In genomic region chr14:22874584-22874983, GRCm38 (mm10) we compare ENCODE assay signal across 27 mouse cellular contexts.
"Had no signal": no experiment of that assay in that cellular context is flagged by ENCODE, and none has a peak within 500 bp of the region (broad histone marks: within the 10 kb centered on the region; RNA-seq: fewer than 3 reads in every experiment).

No protein-coding gene starts in this region.

- DNase-seq: cerebellum, adult 8-10 months; cerebellum, adult 9-10 months; cerebellum, adult 9-11 months; cerebellum, postnatal 14 days; cerebellum, postnatal 25 days; cerebellum, postnatal 36 days; embryo, embryonic 11 days; gastrocnemius, adult 2 months; gastrocnemius, postnatal 10 days; gastrocnemius, postnatal 14 days; gastrocnemius, postnatal 25 days; gastrocnemius, postnatal 36 days; heart, adult 11 months; heart, adult 18-20 months; heart, adult 2 months had no signal

- H3K4me1 ChIP-seq: embryonic facial prominence, embryonic 10.5 days; embryonic facial prominence, embryonic 12.5 days; embryonic facial prominence, embryonic 13.5 days; embryonic facial prominence, embryonic 15.5 days; forebrain, embryonic 12.5 days; forebrain, embryonic 13.5 days; forebrain, embryonic 15.5 days; heart, embryonic 10.5 days had no signal

- H3K9ac ChIP-seq: embryonic facial prominence, embryonic 12.5 days; embryonic facial prominence, embryonic 13.5 days; embryonic facial prominence, embryonic 15.5 days; forebrain, embryonic 12.5 days; forebrain, embryonic 13.5 days; forebrain, embryonic 15.5 days had no signal

- H3K36me3 ChIP-seq: embryonic facial prominence, embryonic 10.5 days; embryonic facial prominence, embryonic 12.5 days; embryonic facial prominence, embryonic 13.5 days; embryonic facial prominence, embryonic 15.5 days; forebrain, embryonic 10.5 days; forebrain, embryonic 12.5 days; forebrain, embryonic 15.5 days; heart, embryonic 10.5 days had no signal

- ATAC-seq: forebrain, embryonic 13.5 days; forebrain, embryonic 14.5 days; forebrain, embryonic 15.5 days; forebrain, embryonic 16.5 days had no signal

- H3K4me3 ChIP-seq: embryonic facial prominence, embryonic 10.5 days; embryonic facial prominence, embryonic 12.5 days; embryonic facial prominence, embryonic 13.5 days; embryonic facial prominence, embryonic 15.5 days; erythroblast, embryonic 14.5 days; forebrain, embryonic 10.5 days; forebrain, embryonic 12.5 days; forebrain, embryonic 13.5 days; forebrain, embryonic 15.5 days; gastrocnemius, adult 2 months; heart, adult 2 months; heart, embryonic 10.5 days had no signal

- H3K27me3 ChIP-seq: embryonic facial prominence, embryonic 12.5 days; embryonic facial prominence, embryonic 13.5 days; embryonic facial prominence, embryonic 15.5 days; forebrain, embryonic 12.5 days; forebrain, embryonic 13.5 days; forebrain, embryonic 15.5 days had no signal

- H3K27ac ChIP-seq: embryonic facial prominence, embryonic 10.5 days; embryonic facial prominence, embryonic 12.5 days; embryonic facial prominence, embryonic 13.5 days; embryonic facial prominence, embryonic 15.5 days; forebrain, embryonic 10.5 days; forebrain, embryonic 12.5 days; forebrain, embryonic 13.5 days; forebrain, embryonic 15.5 days; gastrocnemius, adult 2 months; heart, adult 2 months; heart, embryonic 10.5 days had no signal

- H3K9me3 ChIP-seq: embryonic facial prominence, embryonic 10.5 days; embryonic facial prominence, embryonic 12.5 days; embryonic facial prominence, embryonic 13.5 days; embryonic facial prominence, embryonic 15.5 days; forebrain, embryonic 10.5 days; forebrain, embryonic 12.5 days; forebrain, embryonic 13.5 days; forebrain, embryonic 15.5 days; heart, embryonic 10.5 days had no signal

- H3K4me2 ChIP-seq: embryonic facial prominence, embryonic 12.5 days; embryonic facial prominence, embryonic 13.5 days; embryonic facial prominence, embryonic 15.5 days; forebrain, embryonic 12.5 days; forebrain, embryonic 13.5 days; forebrain, embryonic 15.5 days had no signal
